Mouse (Mus musculus): ENCODE results near the gene Sptan1.

- TF ChIP-seq CTCF (IDR thresholded peaks at IDR 0.05; ENCODE audit: borderline replicate concordance, extremely low read depth, insufficient read depth, insufficient read length): no peak
- no peak for TF ChIP-seq POLR2A (IDR thresholded peaks at IDR 0.05; ENCODE audit: borderline replicate concordance, extremely low read depth, insufficient read depth, insufficient read length, poor library complexity, severe bottlenecking)
Measured at GRCm38 (mm10) chr2:30078349-30078712, 113.0 kb downstream of the Sptan1 start.

Measured in brain, embryonic 14.5 days (tissue).